Mouse (Mus musculus): Measurements from ENCODE around the gene Ppp1r16b. TPM values are rescaled to one million over a fixed set of nuclear protein-coding genes. Genes with fewer than 3 reads are reported as not detected.

Gene Ppp1r16b
- polyA plus RNA-seq, 1 experiment, result 6.4 TPM

DNA sequence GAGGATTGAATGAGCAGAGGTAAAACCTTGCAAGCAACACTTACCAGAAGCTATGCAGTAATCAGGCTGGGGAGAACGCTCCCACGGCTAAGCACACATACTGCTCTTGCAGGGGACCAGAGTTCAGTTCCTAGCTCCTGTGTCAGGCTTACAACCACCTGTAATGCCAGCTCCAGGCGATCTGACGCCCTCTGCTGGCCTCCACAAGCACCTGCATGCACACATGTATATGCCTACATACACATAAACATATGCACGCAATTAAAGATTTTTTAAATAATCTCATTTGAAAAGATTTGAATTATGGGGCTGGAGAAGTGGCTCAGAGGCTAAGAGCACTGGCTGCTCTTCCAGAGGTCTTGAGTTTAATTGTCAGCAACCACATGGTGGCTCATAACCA is 77.2 kb downstream of the Ppp1r16b start:
- no peak for DNase-seq (ENCODE audit: low read depth)
- TF ChIP-seq POLR2A (IDR thresholded peaks at IDR 0.05; ENCODE audit: borderline replicate concordance, extremely low read depth, insufficient read depth, insufficient read length, poor library complexity, severe bottlenecking) (no peak), CTCF (IDR thresholded peaks at IDR 0.05; ENCODE audit: borderline replicate concordance, extremely low read depth, insufficient read depth, insufficient read length) (peak; percentile 9; the same call in 1 of the 2 replicates)

DNA sequence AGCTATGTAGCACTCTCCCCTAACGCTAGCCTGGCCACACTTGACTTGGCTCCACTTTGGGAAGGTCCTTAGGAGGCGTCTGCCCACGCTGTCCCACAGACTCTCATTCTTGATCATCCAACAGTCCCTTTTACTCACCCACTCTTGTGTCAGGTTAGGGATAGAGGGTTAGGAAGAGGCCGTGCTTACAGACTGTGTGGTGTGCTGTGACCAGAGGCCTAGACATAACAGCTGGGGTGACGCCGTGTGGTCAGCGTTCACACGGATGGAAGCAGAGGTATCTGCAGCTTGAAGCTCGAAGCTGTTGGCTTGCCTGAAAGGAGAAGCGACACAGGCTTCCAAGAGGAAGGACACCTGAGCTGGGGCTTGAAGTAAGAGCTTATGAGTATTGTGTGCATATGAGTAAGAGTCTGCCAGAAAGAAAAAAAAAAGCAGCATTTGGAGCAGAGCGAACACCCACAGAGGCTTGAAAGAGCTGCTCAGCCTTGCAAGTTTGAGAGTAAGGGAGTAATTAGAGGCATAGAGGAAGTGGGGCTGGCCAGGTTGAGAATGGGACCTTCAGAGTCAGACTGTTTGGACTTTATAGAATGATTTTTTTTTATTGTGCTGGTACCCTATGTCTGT is 78.4 kb downstream of the Ppp1r16b start:
- TF ChIP-seq CTCF (IDR thresholded peaks at IDR 0.05; ENCODE audit: borderline replicate concordance, extremely low read depth, insufficient read depth, insufficient read length), result no peak
- no peak for TF ChIP-seq POLR2A (IDR thresholded peaks at IDR 0.05; ENCODE audit: borderline replicate concordance, extremely low read depth, insufficient read depth, insufficient read length, poor library complexity, severe bottlenecking)
- no peak for DNase-seq (ENCODE audit: low read depth)

DNA sequence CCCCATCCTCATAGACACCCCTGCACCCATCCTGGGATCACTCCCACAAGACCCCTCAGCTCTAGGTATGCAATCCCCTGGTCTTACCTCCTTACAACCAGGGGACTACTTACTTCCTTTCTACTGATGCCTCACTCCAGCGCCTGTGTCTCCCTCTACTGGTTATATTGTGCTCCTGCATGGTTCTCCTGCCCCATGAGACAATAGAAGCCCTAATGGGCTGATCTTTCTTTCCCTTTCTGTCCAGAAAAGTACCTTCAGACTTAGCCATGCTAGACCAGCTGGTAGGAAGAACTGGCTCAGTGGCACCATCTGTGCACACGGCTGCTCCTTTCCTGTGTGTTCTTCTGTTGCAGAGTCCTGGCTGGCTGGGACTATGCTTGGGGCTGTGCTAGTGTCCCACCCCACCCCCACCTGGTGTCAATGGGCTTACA is 79.9 kb downstream of the Ppp1r16b start:
- TF ChIP-seq POLR2A (IDR thresholded peaks at IDR 0.05; ENCODE audit: borderline replicate concordance, extremely low read depth, insufficient read depth, insufficient read length, poor library complexity, severe bottlenecking) (no peak), CTCF (IDR thresholded peaks at IDR 0.05; ENCODE audit: borderline replicate concordance, extremely low read depth, insufficient read depth, insufficient read length) (peak; percentile 70; the same call in 1 of the 2 replicates)
- DNase-seq (ENCODE audit: low read depth), result peak; percentile 75

DNA sequence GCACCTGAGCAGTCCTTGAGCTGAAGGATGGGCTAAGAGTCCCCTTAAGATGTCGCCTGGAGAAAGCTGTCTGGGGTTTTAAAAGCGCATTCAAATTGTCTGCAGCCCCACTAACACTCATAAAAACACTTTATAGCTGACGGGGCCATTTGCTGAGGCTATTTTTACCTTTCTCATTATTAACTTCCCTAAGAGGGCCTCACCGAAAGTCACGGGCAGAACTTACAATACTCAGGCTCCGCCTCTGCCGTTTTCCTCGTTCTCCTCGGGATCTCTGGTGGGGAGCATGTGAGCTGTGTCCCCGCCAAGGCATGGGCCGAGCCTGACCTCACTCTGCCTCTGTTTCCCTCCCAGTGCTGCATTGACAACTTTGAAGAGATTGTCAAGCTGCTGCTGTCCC is 81.0 kb downstream of the Ppp1r16b start:
- no peak for DNase-seq (ENCODE audit: low read depth)
- TF ChIP-seq CTCF (IDR thresholded peaks at IDR 0.05; ENCODE audit: borderline replicate concordance, extremely low read depth, insufficient read depth, insufficient read length) (no peak), POLR2A (IDR thresholded peaks at IDR 0.05; ENCODE audit: borderline replicate concordance, extremely low read depth, insufficient read depth, insufficient read length, poor library complexity, severe bottlenecking) (no peak)

DNA sequence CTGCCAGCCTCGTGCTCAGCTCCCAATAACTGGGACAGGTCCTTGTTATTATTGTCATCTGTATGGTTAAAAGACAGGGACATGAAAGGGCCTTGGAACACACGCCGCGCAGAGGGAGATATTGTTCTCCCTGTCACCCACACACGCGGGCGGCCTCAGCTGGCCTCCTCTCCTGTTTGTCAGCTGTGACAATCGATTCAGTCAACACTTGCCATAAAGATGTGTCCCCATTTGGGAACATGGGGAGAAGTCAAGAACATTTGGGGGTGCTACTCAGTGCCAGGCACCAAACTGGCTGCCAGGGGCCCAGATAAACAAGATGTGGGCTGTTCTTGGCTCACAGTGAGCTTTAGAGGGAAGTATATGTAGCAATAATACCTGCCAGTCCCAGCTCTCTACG is 84.2 kb downstream of the Ppp1r16b start:
- DNase-seq (ENCODE audit: low read depth), result no peak
- TF ChIP-seq POLR2A (IDR thresholded peaks at IDR 0.05; ENCODE audit: borderline replicate concordance, extremely low read depth, insufficient read depth, insufficient read length, poor library complexity, severe bottlenecking), result no peak
- no peak for TF ChIP-seq CTCF (IDR thresholded peaks at IDR 0.05; ENCODE audit: borderline replicate concordance, extremely low read depth, insufficient read depth, insufficient read length)

DNA sequence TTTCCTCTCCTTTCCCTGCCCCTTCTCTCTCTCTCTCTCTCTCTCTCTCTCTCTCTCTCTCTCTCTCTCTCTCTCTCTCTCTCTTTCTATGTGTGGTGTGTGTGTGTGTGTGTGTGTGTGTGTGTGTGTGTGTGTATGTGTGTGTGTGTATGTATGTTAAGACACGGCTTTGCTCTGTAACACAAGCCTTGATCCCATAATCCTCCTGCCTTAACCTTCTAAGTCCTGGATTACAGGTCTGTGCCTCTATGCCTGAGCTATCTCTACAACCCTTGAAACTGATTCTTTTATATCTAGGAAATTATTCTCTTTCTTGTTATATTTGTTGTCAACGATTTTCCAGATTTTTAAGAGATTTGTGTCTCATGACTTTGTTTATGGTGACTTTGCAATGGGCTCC is 95.0 kb downstream of the Ppp1r16b start:
- TF ChIP-seq POLR2A (IDR thresholded peaks at IDR 0.05; ENCODE audit: borderline replicate concordance, extremely low read depth, insufficient read depth, insufficient read length, poor library complexity, severe bottlenecking) (no peak), CTCF (IDR thresholded peaks at IDR 0.05; ENCODE audit: borderline replicate concordance, extremely low read depth, insufficient read depth, insufficient read length) (no peak)

DNA sequence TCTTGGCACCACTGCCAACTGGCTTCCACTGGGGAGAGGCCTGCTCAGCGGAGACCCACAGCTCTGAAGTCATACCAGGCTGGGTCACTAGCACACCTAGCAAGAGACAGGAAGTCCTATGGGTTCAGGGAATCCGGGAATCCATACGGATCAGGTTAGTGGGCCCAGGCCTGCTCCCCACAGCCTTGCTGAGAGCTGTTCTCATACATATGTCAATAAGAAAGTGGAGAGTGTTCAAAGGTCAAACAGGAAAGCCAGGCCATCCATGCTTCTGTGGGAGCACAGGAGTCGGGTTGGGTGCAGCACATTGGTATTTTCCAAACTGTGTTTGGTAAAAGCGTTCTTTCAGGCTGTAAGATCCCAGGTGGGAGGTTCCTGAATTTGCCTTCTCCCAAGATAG is 97.1 kb downstream of the Ppp1r16b start:
- DNase-seq (ENCODE audit: low read depth), result no peak
- TF ChIP-seq POLR2A (IDR thresholded peaks at IDR 0.05; ENCODE audit: borderline replicate concordance, extremely low read depth, insufficient read depth, insufficient read length, poor library complexity, severe bottlenecking) (no peak), CTCF (IDR thresholded peaks at IDR 0.05; ENCODE audit: borderline replicate concordance, extremely low read depth, insufficient read depth, insufficient read length) (no peak)

More for the DNA sequence above, 95.0 kb downstream of the Ppp1r16b start:
- no peak for DNase-seq (ENCODE audit: low read depth)

DNA sequence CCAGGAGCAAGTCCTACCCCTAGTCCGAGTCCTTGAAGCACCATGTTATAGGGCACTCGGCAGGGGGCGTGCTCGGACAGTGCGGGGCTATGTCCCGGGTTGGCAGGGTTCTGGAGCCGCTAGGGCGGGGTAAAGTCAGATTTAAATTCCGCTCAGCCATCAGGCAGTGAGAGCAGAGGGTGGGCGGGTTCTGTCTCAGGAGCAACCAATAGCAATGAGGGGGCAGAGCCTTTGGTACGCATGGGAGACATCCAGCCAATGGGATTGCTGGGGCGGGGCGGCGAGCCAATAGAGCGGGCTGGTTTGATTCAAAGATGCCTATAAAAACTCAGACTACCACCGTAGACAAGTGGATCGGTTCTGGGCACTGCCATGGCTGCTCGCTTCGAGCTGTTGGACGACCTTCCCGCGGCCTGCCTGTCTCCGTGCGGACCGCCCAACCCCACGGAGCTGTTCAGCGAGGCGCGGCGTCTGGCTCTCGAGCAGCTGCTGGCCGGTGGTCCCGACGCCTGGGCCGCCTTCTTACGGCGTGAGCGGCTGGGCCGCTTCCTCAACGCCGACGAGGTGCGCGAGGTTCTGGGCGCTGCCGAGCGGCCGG is 102.6 kb downstream of the Ppp1r16b start, which contains the start of gene Fam83d:
TSS of gene Fam83d (plus strand) at position 352 of the 598 bp plus-strand sequence.
- DNase-seq (ENCODE audit: low read depth), result peak; percentile 99
- peak; percentile 72; the same call in 1 of the 2 replicates for TF ChIP-seq POLR2A (IDR thresholded peaks at IDR 0.05; ENCODE audit: borderline replicate concordance, extremely low read depth, insufficient read depth, insufficient read length, poor library complexity, severe bottlenecking)
- peak; percentile 60 for TF ChIP-seq CTCF (IDR thresholded peaks at IDR 0.05; ENCODE audit: borderline replicate concordance, extremely low read depth, insufficient read depth, insufficient read length)

DNA sequence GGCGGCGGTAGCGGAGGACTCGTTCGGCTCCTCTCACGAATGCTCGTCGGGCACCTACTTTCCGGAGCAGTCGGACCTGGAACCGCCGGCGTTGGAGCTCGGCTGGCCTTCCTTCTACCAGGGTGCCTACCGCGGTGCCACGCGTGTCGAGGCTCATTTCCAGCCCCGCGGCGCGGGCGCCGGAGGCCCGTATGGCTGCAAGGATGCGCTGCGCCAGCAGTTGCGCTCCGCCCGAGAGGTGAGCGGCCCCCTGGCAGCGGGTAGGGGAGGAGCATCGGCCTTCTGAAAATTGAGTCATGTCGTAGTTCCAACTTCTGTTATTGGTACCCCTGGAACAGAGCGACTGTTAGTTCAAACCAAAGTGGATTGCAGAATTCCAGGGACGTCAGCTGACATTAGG is 103.2 kb downstream of the Ppp1r16b start:
- peak; percentile 48 for DNase-seq (ENCODE audit: low read depth)
- TF ChIP-seq POLR2A (IDR thresholded peaks at IDR 0.05; ENCODE audit: borderline replicate concordance, extremely low read depth, insufficient read depth, insufficient read length, poor library complexity, severe bottlenecking), result no peak
- no peak for TF ChIP-seq CTCF (IDR thresholded peaks at IDR 0.05; ENCODE audit: borderline replicate concordance, extremely low read depth, insufficient read depth, insufficient read length)

DNA sequence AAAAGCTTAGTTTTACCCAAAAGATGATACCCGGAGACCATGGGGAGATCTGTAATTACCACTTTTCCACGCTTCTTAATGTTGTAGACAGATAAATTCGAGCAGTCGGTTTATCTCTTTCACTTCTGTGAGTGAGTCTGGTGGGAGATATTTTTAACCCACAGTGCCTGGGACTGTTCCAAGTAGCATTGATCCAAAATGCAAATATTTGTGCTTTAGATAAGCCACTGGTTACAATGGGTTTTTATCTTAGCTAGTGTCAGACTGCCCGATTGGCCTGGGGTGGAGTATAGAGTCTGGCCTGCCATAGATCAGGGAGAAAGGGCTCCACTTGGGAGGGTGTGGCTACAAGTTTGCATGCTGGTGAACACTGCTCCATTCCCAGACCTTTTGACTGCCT is 103.6 kb downstream of the Ppp1r16b start:
- no peak for DNase-seq (ENCODE audit: low read depth)
- TF ChIP-seq CTCF (IDR thresholded peaks at IDR 0.05; ENCODE audit: borderline replicate concordance, extremely low read depth, insufficient read depth, insufficient read length) (no peak), POLR2A (IDR thresholded peaks at IDR 0.05; ENCODE audit: borderline replicate concordance, extremely low read depth, insufficient read depth, insufficient read length, poor library complexity, severe bottlenecking) (no peak)

DNA sequence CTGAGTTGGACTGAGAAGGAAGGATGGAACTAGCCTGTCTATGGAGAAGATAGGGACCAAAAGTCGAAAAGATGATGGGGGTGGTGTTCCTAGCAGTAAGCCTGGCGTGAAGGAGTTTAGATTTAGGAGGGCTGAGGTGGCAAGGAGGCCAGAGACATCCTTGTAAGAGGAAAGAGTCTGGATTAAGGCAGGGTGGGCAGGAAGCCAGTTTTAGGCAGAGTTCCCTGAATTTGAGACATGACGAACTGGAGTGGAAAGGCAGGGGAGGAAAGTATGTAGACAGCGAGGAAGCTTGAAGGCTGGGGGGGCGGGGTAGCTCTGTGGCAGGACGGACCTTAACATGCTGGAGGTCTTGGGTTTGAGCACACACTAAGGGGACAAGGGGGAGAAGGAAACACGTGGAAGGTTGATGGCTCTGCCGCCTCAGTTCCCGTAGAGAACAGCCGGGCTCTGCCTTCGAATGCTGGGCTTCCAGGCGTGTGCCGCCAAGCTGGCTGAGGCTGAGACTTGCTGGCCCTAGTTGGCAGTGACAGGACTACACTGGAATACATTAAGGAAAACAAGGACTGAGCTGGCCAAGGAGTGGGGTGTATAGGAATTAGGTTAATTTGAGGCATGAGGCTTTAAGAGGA is 105.0 kb downstream of the Ppp1r16b start:
- TF ChIP-seq POLR2A (IDR thresholded peaks at IDR 0.05; ENCODE audit: borderline replicate concordance, extremely low read depth, insufficient read depth, insufficient read length, poor library complexity, severe bottlenecking) (no peak), CTCF (IDR thresholded peaks at IDR 0.05; ENCODE audit: borderline replicate concordance, extremely low read depth, insufficient read depth, insufficient read length) (no peak)
- peak; percentile 77 for DNase-seq (ENCODE audit: low read depth)

All from brain, embryonic 14.5 days (tissue).